Mouse (Mus musculus) kidney, adult 9 months (tissue): ENCODE measurements around the gene Lfng.

Experiments
- DNase-seq: peaks from one replicate; pipeline ENCODE4 v3.0.0; 2022

Lfng gene

GRCm38 (mm10) chr5:140641254-140641928, 34.3 kb downstream of the Lfng start:
- DNase-seq = no peak

GRCm38 (mm10) chr5:140642076-140642475, 35.0 kb downstream of the Lfng start:
- DNase-seq = no peak

- no peak for DNase-seq
Measured at GRCm38 (mm10) chr5:140644263-140644662, 37.1 kb downstream of the Lfng start.

GRCm38 (mm10) chr5:140644702-140645201, 37.6 kb downstream of the Lfng start:
- peak; percentile 43 for DNase-seq

GRCm38 (mm10) chr5:140645454-140645853, 38.3 kb downstream of the Lfng start:
- DNase-seq = no peak

- DNase-seq = no peak
Measured at GRCm38 (mm10) chr5:140646171-140646570, 39.1 kb downstream of the Lfng start.

- no peak for DNase-seq
Measured at GRCm38 (mm10) chr5:140647031-140647760, 40.1 kb downstream of the Lfng start.

GRCm38 (mm10) chr5:140647821-140648518, 40.9 kb downstream of the Lfng start:
- DNase-seq = peak; percentile 57

GRCm38 (mm10) chr5:140648519-140649100, 41.5 kb downstream of the Lfng start, which contains the start of gene Ttyh3:
TSS of gene Ttyh3 (minus strand) at chr5:140649031.
- no peak for DNase-seq

- peak; percentile 97 for DNase-seq
Measured at GRCm38 (mm10) chr5:140649101-140649667, 42.1 kb downstream of the Lfng start.

- DNase-seq = no peak
Measured at GRCm38 (mm10) chr5:140649881-140650414, 42.8 kb downstream of the Lfng start.

GRCm38 (mm10) chr5:140651231-140651630, 44.1 kb downstream of the Lfng start:
- DNase-seq = no peak

GRCm38 (mm10) chr5:140652587-140652986, 45.5 kb downstream of the Lfng start:
- DNase-seq = no peak

GRCm38 (mm10) chr5:140654096-140654845, 47.2 kb downstream of the Lfng start:
- peak; percentile 77 for DNase-seq

- no peak for DNase-seq
Measured at GRCm38 (mm10) chr5:140659607-140660272, 52.6 kb downstream of the Lfng start.

- DNase-seq = no peak
Measured at GRCm38 (mm10) chr5:140660398-140660797, 53.3 kb downstream of the Lfng start.

- no peak for DNase-seq
Measured at GRCm38 (mm10) chr5:140661427-140661826, 54.3 kb downstream of the Lfng start.

- DNase-seq = no peak
Measured at GRCm38 (mm10) chr5:140661875-140662643, 54.9 kb downstream of the Lfng start.

GRCm38 (mm10) chr5:140662741-140663592, 55.8 kb downstream of the Lfng start:
- no peak for DNase-seq
